Mouse (Mus musculus): Measurements from ENCODE around the gene Nf1. TPM values are rescaled to one million over a fixed set of nuclear protein-coding genes. Genes with fewer than 3 reads are reported as not detected.

Gene Nf1
- polyA plus RNA-seq, 1 experiment from 2014 or later: 5.3 TPM

DNA sequence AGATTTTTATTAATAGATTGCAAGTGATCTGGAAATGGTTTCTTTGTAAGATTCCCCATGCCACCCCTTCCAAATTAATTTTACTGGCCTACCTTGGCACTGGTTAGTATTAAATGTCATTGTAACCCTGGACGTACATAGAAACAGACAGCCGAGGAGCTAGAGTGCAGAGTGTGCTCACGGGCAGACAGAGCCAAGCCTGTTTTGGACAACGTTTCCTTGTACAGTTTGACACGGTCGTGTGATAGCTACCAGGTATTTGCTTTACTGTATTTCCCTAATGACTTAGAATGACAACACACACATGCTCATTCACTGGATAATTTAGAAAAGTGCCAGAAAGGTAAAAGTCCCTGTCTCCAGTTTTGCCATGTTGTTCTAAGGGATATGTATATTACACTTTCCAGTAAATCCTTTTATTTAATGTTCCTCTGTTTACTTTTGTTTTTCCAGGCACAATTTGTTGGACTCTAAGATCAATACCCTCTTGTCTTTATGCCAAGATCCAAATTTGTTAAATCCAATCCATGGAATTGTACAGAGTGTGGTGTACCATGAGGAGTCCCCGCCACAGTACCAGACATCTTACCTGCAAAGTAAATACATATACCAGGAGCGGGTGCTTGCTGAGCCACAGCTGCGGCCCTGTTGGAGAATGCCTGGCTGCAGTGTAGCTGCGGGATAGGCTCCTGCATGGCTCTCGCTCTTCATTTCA, 228.9 kb downstream of the Nf1 start:
- no peak overlapping the region for H3K9ac ChIP-seq
- no peaks in the 10 kb centered on the region for H3K27me3 ChIP-seq (replicated peaks)
- peaks cover 90% of the 10 kb centered on the region for H3K36me3 ChIP-seq
- H3K4me2 ChIP-seq: no peak overlapping the region
- no peak overlapping the region for H3K27ac ChIP-seq (replicated peaks)
- no peak for ATAC-seq (ENCODE audit: extremely low read depth, insufficient number of reproducible peaks, low FRiP score, low TSS enrichment)
- 82% methylated on average over 11 of the region's 11 CpGs for WGBS
- H3K4me3 ChIP-seq: no peak overlapping the region
- no peaks in the 10 kb centered on the region for H3K9me3 ChIP-seq
- H3K4me1 ChIP-seq: no peaks in the 10 kb centered on the region

DNA sequence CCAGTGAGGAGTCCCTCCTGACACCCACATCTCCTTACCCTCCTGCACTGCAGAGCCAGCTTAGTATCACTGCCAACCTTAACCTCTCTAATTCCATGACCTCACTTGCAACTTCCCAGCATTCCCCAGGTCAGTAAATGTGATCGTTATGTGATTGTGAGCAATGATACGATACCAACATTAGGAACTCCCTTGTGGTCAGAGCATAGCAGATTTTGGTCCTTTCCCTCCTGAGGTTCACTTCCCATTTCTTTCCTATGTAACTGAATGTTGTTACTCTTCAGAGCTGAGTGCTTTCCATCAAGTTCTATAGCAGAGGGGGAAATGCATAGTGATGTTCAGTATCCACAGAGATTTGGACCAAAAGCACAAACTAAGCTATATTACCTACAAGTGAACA, 230.8 kb downstream of the Nf1 start:
- H3K9me3 ChIP-seq: no peaks in the 10 kb centered on the region
- H3K4me1 ChIP-seq: peaks cover 16% of the 10 kb centered on the region
- ATAC-seq (ENCODE audit: extremely low read depth, insufficient number of reproducible peaks, low FRiP score, low TSS enrichment): no peak
- H3K36me3 ChIP-seq: peaks cover 82% of the 10 kb centered on the region
- H3K4me3 ChIP-seq: no peak overlapping the region
- 90% methylated on average over 2 of the region's 2 CpGs for WGBS
- H3K9ac ChIP-seq: no peak overlapping the region
- H3K4me2 ChIP-seq: no peak overlapping the region
- no peaks in the 10 kb centered on the region for H3K27me3 ChIP-seq (replicated peaks)
- no peak overlapping the region for H3K27ac ChIP-seq (replicated peaks)

- Histone ChIP-seq H3K36me3 (peaks cover 64% of the 10 kb centered on the region), H3K4me2 (no peak overlapping the region), H3K4me3 (no peak overlapping the region), H3K4me1 (peaks cover 21% of the 10 kb centered on the region), H3K27ac (replicated peaks) (no peak overlapping the region), H3K9ac (no peak overlapping the region), H3K27me3 (replicated peaks) (no peaks in the 10 kb centered on the region), H3K9me3 (no peaks in the 10 kb centered on the region)
- no peak for ATAC-seq (ENCODE audit: extremely low read depth, insufficient number of reproducible peaks, low FRiP score, low TSS enrichment)
- WGBS: 77% methylated on average over 3 of the region's 3 CpGs
Observed at GRCm38 (mm10) chr11:79573836-79574235, 234.3 kb downstream of the Nf1 start.

DNA sequence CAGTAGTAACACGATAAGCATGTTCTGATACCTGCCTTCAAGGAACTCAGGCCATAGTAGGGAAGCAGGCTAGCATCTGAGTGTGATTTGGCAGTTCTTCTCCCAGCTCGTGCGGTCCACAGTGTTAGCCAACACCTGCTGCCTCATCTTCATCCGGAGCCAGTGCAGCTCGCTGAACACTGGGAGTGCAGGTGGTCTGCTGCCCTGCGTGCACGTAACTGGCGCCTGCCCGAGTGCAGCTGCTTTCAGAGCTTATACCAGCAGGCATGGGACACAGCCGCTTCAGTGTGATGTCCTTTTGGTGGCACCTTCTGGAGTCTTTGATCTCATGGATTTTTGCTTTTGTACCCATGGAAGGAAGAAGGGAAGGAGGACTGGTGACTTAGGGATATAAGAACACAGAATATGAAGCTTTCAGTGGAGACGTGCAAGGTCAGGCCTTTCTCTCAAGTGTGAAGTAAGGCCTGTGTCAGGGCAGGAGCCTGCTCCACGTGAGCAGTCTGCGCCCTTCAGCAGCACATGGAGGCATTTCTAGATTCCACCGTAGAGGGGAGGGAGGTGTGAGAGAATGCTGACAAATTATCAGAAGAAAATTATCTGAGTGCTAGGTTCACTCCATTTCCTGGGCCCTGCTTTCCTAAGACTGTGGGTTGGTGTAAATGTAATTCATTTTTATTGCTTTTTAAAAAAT, 236.0 kb downstream of the Nf1 start:
- Histone ChIP-seq H3K4me1 (peaks cover 28% of the 10 kb centered on the region), H3K4me3 (no peak overlapping the region), H3K27me3 (replicated peaks) (no peaks in the 10 kb centered on the region), H3K9me3 (no peaks in the 10 kb centered on the region), H3K27ac (replicated peaks) (peak overlapping the region; percentile 51), H3K4me2 (no peak overlapping the region), H3K36me3 (peaks cover 59% of the 10 kb centered on the region), H3K9ac (no peak overlapping the region)
- no peak for ATAC-seq (ENCODE audit: extremely low read depth, insufficient number of reproducible peaks, low FRiP score, low TSS enrichment)
- WGBS: 64% methylated on average over 14 of the region's 14 CpGs

DNA sequence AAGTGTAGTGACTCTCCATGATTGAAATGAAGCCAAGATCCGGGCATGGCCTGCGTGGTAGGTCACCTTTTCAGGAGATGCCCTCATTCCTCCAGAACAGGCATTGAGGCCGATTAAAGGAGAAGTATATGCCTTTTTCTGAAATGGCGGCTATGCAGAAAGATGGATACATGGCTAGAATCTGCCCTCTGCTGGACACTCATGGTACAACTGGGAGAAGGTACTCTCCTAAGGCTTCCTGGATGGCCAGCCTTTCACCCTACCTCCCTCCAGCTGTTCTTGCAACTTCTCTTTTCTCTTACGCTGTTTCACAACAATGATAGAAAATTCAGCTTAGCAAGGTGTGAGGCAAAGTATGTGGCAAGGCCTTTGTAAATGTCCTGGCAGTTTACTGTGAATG, 238.2 kb downstream of the Nf1 start:
- no peaks in the 10 kb centered on the region for H3K27me3 ChIP-seq (replicated peaks)
- ATAC-seq (ENCODE audit: extremely low read depth, insufficient number of reproducible peaks, low FRiP score, low TSS enrichment): peak; percentile 31; the same call in 1 of the 2 replicates

GRCm38 (mm10) chr11:79580660-79581059, 241.2 kb downstream of the Nf1 start:
- H3K27me3 ChIP-seq (replicated peaks): 0 out of 2 replicates have a peak, but pooled peaks cover 3% of the 10 kb centered on the region
- H3K4me3 ChIP-seq: no peak overlapping the region
- H3K9me3 ChIP-seq: no peaks in the 10 kb centered on the region
- no peak overlapping the region for H3K9ac ChIP-seq
- no peak overlapping the region for H3K27ac ChIP-seq (replicated peaks)
- ATAC-seq (ENCODE audit: extremely low read depth, insufficient number of reproducible peaks, low FRiP score, low TSS enrichment): no peak
- no peak overlapping the region for H3K4me2 ChIP-seq
- peaks cover 11% of the 10 kb centered on the region for H3K4me1 ChIP-seq
- peaks cover 28% of the 10 kb centered on the region for H3K36me3 ChIP-seq
- WGBS: 31% methylated on average over 4 of the region's 4 CpGs

More for the DNA sequence above, 238.2 kb downstream of the Nf1 start:
- Histone ChIP-seq H3K27ac (replicated peaks) (no peak overlapping the region), H3K4me2 (no peak overlapping the region), H3K36me3 (peaks cover 42% of the 10 kb centered on the region), H3K9ac (no peak overlapping the region), H3K9me3 (no peaks in the 10 kb centered on the region), H3K4me3 (no peak overlapping the region), H3K4me1 (peaks cover 29% of the 10 kb centered on the region)
- WGBS: 47% methylated on average over 5 of the region's 5 CpGs

- no peak overlapping the region for H3K27ac ChIP-seq (replicated peaks)
- no peak for ATAC-seq (ENCODE audit: extremely low read depth, insufficient number of reproducible peaks, low FRiP score, low TSS enrichment)
- H3K27me3 ChIP-seq (replicated peaks): 0 out of 2 replicates have a peak, but pooled peaks cover 3% of the 10 kb centered on the region
- no peak overlapping the region for H3K4me2 ChIP-seq
- peaks cover 26% of the 10 kb centered on the region for H3K36me3 ChIP-seq
- no peaks in the 10 kb centered on the region for H3K9me3 ChIP-seq
- no peak overlapping the region for H3K9ac ChIP-seq
- H3K4me3 ChIP-seq: no peak overlapping the region
- WGBS: 80% methylated on average over 6 of the region's 6 CpGs
- H3K4me1 ChIP-seq: peaks cover 10% of the 10 kb centered on the region
Observed at GRCm38 (mm10) chr11:79581257-79581656, 241.8 kb downstream of the Nf1 start.

DNA sequence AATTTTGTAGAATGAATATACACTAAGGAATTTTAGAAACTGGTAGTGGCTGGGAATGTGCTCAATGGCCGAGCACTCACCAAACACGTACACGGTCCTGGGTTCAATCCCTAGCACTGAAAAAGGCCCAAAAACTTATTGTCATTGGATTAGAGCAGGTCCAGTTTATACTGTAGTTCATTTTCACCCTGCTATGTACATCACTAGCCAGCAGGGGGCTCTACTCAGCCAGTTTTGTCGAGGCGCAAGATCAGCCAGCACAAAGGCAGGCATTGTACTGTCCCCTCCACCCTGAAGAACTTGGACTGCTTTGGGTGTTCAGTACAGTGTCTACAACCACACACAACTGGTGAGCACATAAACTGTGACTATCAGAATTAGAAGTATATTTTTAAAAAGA, 244.7 kb downstream of the Nf1 start:
- H3K4me2 ChIP-seq: no peak overlapping the region
- H3K9ac ChIP-seq: no peak overlapping the region
- H3K4me3 ChIP-seq: no peak overlapping the region
- WGBS: 4% methylated on average over 5 of the region's 5 CpGs
- H3K36me3 ChIP-seq: peaks cover 12% of the 10 kb centered on the region
- H3K4me1 ChIP-seq: peaks cover 10% of the 10 kb centered on the region
- ATAC-seq (ENCODE audit: extremely low read depth, insufficient number of reproducible peaks, low FRiP score, low TSS enrichment): no peak
- H3K9me3 ChIP-seq: no peaks in the 10 kb centered on the region
- no peak overlapping the region for H3K27ac ChIP-seq (replicated peaks)
- H3K27me3 ChIP-seq (replicated peaks): peaks cover 25% of the 10 kb centered on the region

DNA sequence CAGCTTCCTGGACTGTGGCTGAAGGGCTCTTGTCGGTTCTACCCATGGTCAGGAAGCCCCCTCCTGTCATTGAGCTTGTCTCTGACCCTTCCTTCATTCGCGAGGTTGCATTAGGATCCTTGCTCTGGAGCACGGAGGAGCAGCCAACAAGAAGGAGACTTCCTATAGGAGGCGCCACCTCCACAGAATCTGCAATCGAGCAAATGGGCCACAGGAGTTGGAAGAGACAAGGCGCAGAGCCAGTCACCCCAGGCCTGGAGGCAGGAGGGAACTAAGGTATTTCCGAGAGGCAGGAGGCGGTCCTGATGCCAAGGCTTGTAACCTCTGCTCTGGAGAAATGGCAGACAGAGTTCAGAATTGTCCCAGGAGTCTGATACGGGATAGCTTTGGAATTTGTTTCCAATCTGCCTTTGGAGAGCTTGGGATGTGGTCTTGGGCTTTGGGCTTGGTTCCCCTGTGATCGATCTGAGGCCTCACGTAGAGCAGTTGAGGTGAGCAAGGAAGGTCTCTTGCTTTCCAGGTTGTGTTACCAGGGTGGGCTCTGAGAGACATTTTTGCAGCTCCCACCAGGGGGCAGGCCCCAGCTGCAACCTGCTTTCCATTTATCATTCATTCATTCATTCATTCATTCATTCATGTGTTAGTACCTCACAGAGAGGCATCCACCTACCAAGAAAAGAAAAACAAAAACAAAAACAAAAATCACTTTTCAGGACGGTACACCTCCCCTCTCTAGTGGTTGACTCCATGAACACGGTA, 250.0 kb downstream of the Nf1 start:
- H3K27ac ChIP-seq (replicated peaks): no peak overlapping the region
- no peak for ATAC-seq (ENCODE audit: extremely low read depth, insufficient number of reproducible peaks, low FRiP score, low TSS enrichment)
- 43% methylated on average over 14 of the region's 14 CpGs for WGBS
- H3K27me3 ChIP-seq (replicated peaks): peaks cover 78% of the 10 kb centered on the region
- H3K4me2 ChIP-seq: no peak overlapping the region
- H3K9ac ChIP-seq: no peak overlapping the region
- peaks cover 14% of the 10 kb centered on the region for H3K4me1 ChIP-seq
- no peak overlapping the region for H3K4me3 ChIP-seq
- no peaks in the 10 kb centered on the region for H3K36me3 ChIP-seq
- H3K9me3 ChIP-seq: no peaks in the 10 kb centered on the region

DNA sequence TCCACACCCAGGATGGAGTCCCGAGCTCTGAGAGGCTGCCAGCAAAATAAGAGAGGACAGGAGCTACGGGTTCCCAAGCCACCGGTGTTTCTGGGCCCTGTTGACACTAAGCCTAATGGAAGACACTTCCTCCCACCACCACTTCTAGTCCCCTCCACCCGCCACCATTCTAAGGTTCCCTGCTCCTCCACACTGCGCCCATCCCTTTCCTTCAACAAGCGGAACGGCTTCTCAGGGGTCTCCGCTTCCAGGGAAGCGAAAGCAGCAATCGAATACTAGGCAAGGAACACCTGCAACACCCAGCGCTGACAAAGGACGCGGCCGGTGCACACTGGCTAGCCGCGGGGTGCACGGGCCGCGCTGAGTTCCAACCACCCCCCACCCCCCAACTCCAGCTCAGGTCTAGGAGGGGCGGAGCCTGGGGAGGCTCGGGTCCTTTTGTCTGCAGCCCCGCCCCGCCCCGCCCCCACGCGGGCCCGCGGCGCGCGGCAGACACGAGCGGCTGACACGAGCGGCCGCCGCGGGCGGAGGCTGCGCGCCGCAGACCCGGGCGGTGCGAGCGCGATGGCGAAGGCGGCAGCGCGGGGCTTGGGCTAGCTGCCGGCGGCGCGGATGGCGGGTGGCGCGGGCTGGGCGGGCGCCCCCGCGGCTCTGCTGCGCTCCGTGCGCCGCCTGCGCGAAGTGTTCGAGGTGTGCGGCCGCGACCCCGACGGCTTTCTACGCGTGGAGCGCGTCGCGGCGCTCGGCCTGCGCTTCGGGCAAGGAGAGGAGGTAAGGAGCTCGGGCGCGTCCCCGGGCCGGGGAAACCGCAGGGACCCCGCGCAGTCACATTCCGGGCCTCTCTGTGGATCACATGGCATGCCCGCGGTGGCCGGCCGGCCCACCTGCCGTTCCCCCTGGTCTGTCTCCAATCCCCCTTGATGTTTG, 251.4 kb downstream of the Nf1 start, which contains the start of gene Rab11fip4:
Rab11fip4 (plus strand) TSS at position 549 of the 927 bp plus-strand sequence.
- no peaks in the 10 kb centered on the region for H3K9me3 ChIP-seq
- 2% methylated on average over 62 of the region's 98 CpGs for WGBS
- no peak within 1 kb of the TSS for H3K27ac ChIP-seq (replicated peaks)
- H3K4me3 ChIP-seq: peak within 1 kb of the TSS; percentile 62
- peaks cover 14% of the 10 kb centered on the region for H3K4me1 ChIP-seq
- peak within 1 kb of the TSS; percentile 73 for H3K9ac ChIP-seq
- ATAC-seq (ENCODE audit: extremely low read depth, insufficient number of reproducible peaks, low FRiP score, low TSS enrichment): no peak
- H3K27me3 ChIP-seq (replicated peaks): peaks cover 85% of the 10 kb centered on the region
- H3K36me3 ChIP-seq: no peaks in the 10 kb centered on the region
- H3K4me2 ChIP-seq: peak within 1 kb of the TSS; percentile 94

All from heart, embryonic 13.5 days (tissue).